Comparison of ENCODE assay signal across 11 mouse cellular contexts in genomic region chr2:70908579-70908978, GRCm38 (mm10).
DNase-seq lines count a peak whose midpoint lies in the region; ATAC-seq and TF ChIP-seq lines count a peak whose summit lies in the region.
"Had no signal": no experiment of that assay in that cellular context is flagged by ENCODE, and none has a peak within 500 bp of the region (broad histone marks: within the 10 kb centered on the region; RNA-seq: fewer than 3 reads in every experiment).

No protein-coding gene starts in this region.

- H3K27me3 ChIP-seq in heart, embryonic 12.5 days (replicated peaks) = no peaks in the 10 kb centered on the region
- no peaks in the 10 kb centered on the region for H3K27me3 ChIP-seq in midbrain, embryonic 11.5 days (ENCODE audit: control insufficient read depth, insufficient read depth, low read length)
- H3K27me3 ChIP-seq in midbrain, embryonic 13.5 days = no peaks in the 10 kb centered on the region
- H3K27me3 ChIP-seq in embryonic facial prominence, embryonic 10.5 days (replicated peaks; ENCODE audit: low read depth, poor library complexity, severe bottlenecking) = no peaks in the 10 kb centered on the region
- H3K27me3 ChIP-seq: limb, embryonic 15.5 days had no signal

- no peak for TF ChIP-seq CTCF in lung, adult 2 months (IDR thresholded peaks at IDR 0.05; ENCODE audit: insufficient read depth, low read length)

- 57% methylated on average over 1 of the region's 1 CpGs for WGBS in heart, embryonic 12.5 days
- 72% methylated on average over 1 of the region's 1 CpGs for WGBS in midbrain, embryonic 11.5 days
- 59% methylated on average over 1 of the region's 1 CpGs for WGBS in midbrain, embryonic 13.5 days
- WGBS in embryonic facial prominence, embryonic 10.5 days = 64% methylated on average over 1 of the region's 1 CpGs
- 86% methylated on average over 1 of the region's 1 CpGs for WGBS in lung, adult 2 months

- H3K4me3 ChIP-seq in heart, embryonic 12.5 days = no peak overlapping the region
- H3K4me3 ChIP-seq in midbrain, embryonic 11.5 days (ENCODE audit: low read depth, low read length) = no peak overlapping the region
- no peak overlapping the region for H3K4me3 ChIP-seq in midbrain, embryonic 13.5 days (replicated peaks)
- no peak overlapping the region for H3K4me3 ChIP-seq in embryonic facial prominence, embryonic 10.5 days
- H3K4me3 ChIP-seq in lung, adult 2 months (replicated peaks; ENCODE audit: extremely low read depth, low read depth, low read length) = no peak overlapping the region
- H3K4me3 ChIP-seq: limb, embryonic 15.5 days had no signal

- peak overlapping the region; percentile 83 for H3K27ac ChIP-seq in heart, embryonic 12.5 days (ENCODE audit: poor library complexity, severe bottlenecking)
- H3K27ac ChIP-seq in midbrain, embryonic 11.5 days (ENCODE audit: low read depth, low read length) = no peak overlapping the region
- no peak overlapping the region for H3K27ac ChIP-seq in midbrain, embryonic 13.5 days
- H3K27ac ChIP-seq in embryonic facial prominence, embryonic 10.5 days (replicated peaks) = peak overlapping the region; percentile 57
- H3K27ac ChIP-seq: limb, embryonic 15.5 days had no signal

- H3K36me3 ChIP-seq in heart, embryonic 12.5 days = no peaks in the 10 kb centered on the region
- H3K36me3 ChIP-seq in midbrain, embryonic 11.5 days (ENCODE audit: control insufficient read depth, insufficient read depth, low read length) = no peaks in the 10 kb centered on the region
- no peaks in the 10 kb centered on the region for H3K36me3 ChIP-seq in midbrain, embryonic 13.5 days
- no peaks in the 10 kb centered on the region for H3K36me3 ChIP-seq in embryonic facial prominence, embryonic 10.5 days (replicated peaks)
- H3K36me3 ChIP-seq: limb, embryonic 15.5 days had no signal

- H3K4me2 ChIP-seq in heart, embryonic 12.5 days = peak overlapping the region; percentile 39
- 0 out of 2 replicates have a peak overlapping the region, but pooled peaks have one; percentile 7 for H3K4me2 ChIP-seq in midbrain, embryonic 11.5 days
- no peak overlapping the region for H3K4me2 ChIP-seq in midbrain, embryonic 13.5 days (replicated peaks)
- H3K4me2 ChIP-seq: limb, embryonic 15.5 days had no signal

- peaks cover 16% of the 10 kb centered on the region for H3K4me1 ChIP-seq in heart, embryonic 12.5 days (replicated peaks)
- H3K4me1 ChIP-seq in midbrain, embryonic 11.5 days (ENCODE audit: control insufficient read depth, insufficient read depth, low read length) = peaks cover 9% of the 10 kb centered on the region
- H3K4me1 ChIP-seq in midbrain, embryonic 13.5 days (replicated peaks) = peaks cover 10% of the 10 kb centered on the region
- peaks cover 19% of the 10 kb centered on the region for H3K4me1 ChIP-seq in embryonic facial prominence, embryonic 10.5 days
- no peaks in the 10 kb centered on the region; the same call in 1 of the 2 replicates for H3K4me1 ChIP-seq in lung, adult 2 months (ENCODE audit: control insufficient read depth, insufficient read depth, low read length)
- H3K4me1 ChIP-seq: limb, embryonic 15.5 days had no signal

- DNase-seq in heart, adult 8-10 months (ENCODE audit: low spot score) = no peak
- DNase-seq in midbrain, embryonic 11.5 days (ENCODE audit: low spot score, missing footprints) = peak; percentile 88
- peak; percentile 59 for DNase-seq in embryonic facial prominence, embryonic 10.5 days (ENCODE audit: low spot score)
- peak; percentile 73 for DNase-seq in yolk sac, embryonic 10.5 days (ENCODE audit: low spot score)
- DNase-seq in ovary, adult 18-20 months (ENCODE audit: low spot score) = no peak
- no peak for DNase-seq in lung, adult 2 months
- DNase-seq: adrenal gland, postnatal 10 days; cerebellum, postnatal 36 days had no signal

- ATAC-seq in heart, embryonic 12.5 days (ENCODE audit: insufficient number of reproducible peaks, low FRiP score) = peak; percentile 80
- peak; percentile 46; the same call in 1 of the 2 replicates for ATAC-seq in midbrain, embryonic 11.5 days (ENCODE audit: low FRiP score)
- ATAC-seq in midbrain, embryonic 13.5 days = no peak

- no peak overlapping the region for H3K9ac ChIP-seq in heart, embryonic 12.5 days
- no peak overlapping the region for H3K9ac ChIP-seq in midbrain, embryonic 11.5 days (ENCODE audit: low read length)
- H3K9ac ChIP-seq in midbrain, embryonic 13.5 days (replicated peaks) = no peak overlapping the region
- H3K9ac ChIP-seq: limb, embryonic 15.5 days had no signal

- TF ChIP-seq POLR2A in lung, adult 2 months (IDR thresholded peaks at IDR 0.05; ENCODE audit: borderline replicate concordance, extremely low read depth, low read depth, low read length) = no peak

- 0 out of 2 replicates have a peak, but pooled peaks cover 12% of the 10 kb centered on the region for H3K9me3 ChIP-seq in heart, embryonic 12.5 days (replicated peaks)
- H3K9me3 ChIP-seq in midbrain, embryonic 11.5 days (ENCODE audit: control insufficient read depth, low read length) = no peaks in the 10 kb centered on the region
- no peaks in the 10 kb centered on the region for H3K9me3 ChIP-seq in midbrain, embryonic 13.5 days
- no peaks in the 10 kb centered on the region for H3K9me3 ChIP-seq in embryonic facial prominence, embryonic 10.5 days
- H3K9me3 ChIP-seq: limb, embryonic 15.5 days had no signal

Comparison
In these comparisons a context has a peak if more than half of its experiments do, and no peak if none do; other contexts are left out.
1. H3K27ac ChIP-seq: peak in heart, embryonic 12.5 days (single experiment) and embryonic facial prominence, embryonic 10.5 days (single experiment); none in midbrain, embryonic 11.5 days (single experiment) and midbrain, embryonic 13.5 days (single experiment).
2. DNase-seq: peak in midbrain, embryonic 11.5 days (single experiment), embryonic facial prominence, embryonic 10.5 days (single experiment) and yolk sac, embryonic 10.5 days (single experiment); none in heart, adult 8-10 months (single experiment), ovary, adult 18-20 months (single experiment) and lung, adult 2 months (single experiment).